Mouse (Mus musculus): ENCODE data around the gene Chrdl2. TPM values are rescaled to one million over a fixed set of nuclear protein-coding genes. Genes with fewer than 3 reads are reported as not detected.

The Chrdl2 gene
- polyA plus RNA-seq, 1 experiment from 2014 or later = 0.20 TPM

- H3K4me3 ChIP-seq (ENCODE audit: low read depth, low read length) = no peak overlapping the region
- no peak overlapping the region for H3K9ac ChIP-seq (ENCODE audit: low read length)
- 94% methylated on average over 6 of the region's 6 CpGs for WGBS
- H3K9me3 ChIP-seq (ENCODE audit: control insufficient read depth, low read length) = no peaks in the 10 kb centered on the region
- peaks cover 7% of the 10 kb centered on the region for H3K36me3 ChIP-seq (ENCODE audit: control insufficient read depth, insufficient read depth, low read length)
- H3K4me1 ChIP-seq (ENCODE audit: control insufficient read depth, insufficient read depth, low read length) = no peaks in the 10 kb centered on the region
- H3K27me3 ChIP-seq (ENCODE audit: control insufficient read depth, insufficient read depth, low read length) = no peaks in the 10 kb centered on the region
- ATAC-seq (ENCODE audit: insufficient read depth, low FRiP score, low TSS enrichment) (no peak), DNase-seq (ENCODE audit: low spot score) (no peak)
- no peak overlapping the region for H3K4me2 ChIP-seq (ENCODE audit: low read depth)
- H3K27ac ChIP-seq (ENCODE audit: low read depth, low read length) = no peak overlapping the region
Measured at GRCm38 (mm10) chr7:100082836-100083235, 76.9 kb downstream of the Chrdl2 start.

DNA sequence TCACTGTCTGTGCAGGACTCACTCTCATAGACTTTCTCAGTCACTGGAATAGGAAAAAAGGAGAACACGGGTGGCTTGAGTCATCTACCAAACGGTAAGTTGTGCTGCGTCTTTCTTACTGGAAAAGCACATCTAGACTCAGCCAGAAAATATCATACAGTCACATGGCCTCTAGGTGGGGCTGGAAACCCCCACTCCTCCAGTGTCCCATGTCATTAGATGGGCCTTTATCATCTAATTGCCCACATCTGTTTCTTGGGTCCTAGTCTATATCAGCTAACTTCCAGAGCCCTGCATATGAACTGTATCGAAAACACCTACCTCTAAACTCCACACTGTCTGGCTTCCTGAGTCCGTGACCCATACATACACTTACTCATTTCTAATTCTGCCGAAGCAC lies 77.8 kb downstream of the Chrdl2 start:
- DNase-seq (ENCODE audit: low spot score) (no peak), ATAC-seq (ENCODE audit: insufficient read depth, low FRiP score, low TSS enrichment) (no peak)
- Histone ChIP-seq H3K27me3 (ENCODE audit: control insufficient read depth, insufficient read depth, low read length) (no peaks in the 10 kb centered on the region), H3K4me2 (ENCODE audit: low read depth) (no peak overlapping the region), H3K4me3 (ENCODE audit: low read depth, low read length) (no peak overlapping the region), H3K9me3 (ENCODE audit: control insufficient read depth, low read length) (no peaks in the 10 kb centered on the region), H3K27ac (ENCODE audit: low read depth, low read length) (no peak overlapping the region), H3K4me1 (ENCODE audit: control insufficient read depth, insufficient read depth, low read length) (no peaks in the 10 kb centered on the region), H3K36me3 (ENCODE audit: control insufficient read depth, insufficient read depth, low read length) (peaks cover 10% of the 10 kb centered on the region), H3K9ac (ENCODE audit: low read length) (no peak overlapping the region)
- 91% methylated on average over 6 of the region's 6 CpGs for WGBS

Other genes starting within 250 kb of the Chrdl2 start
- not detected in 2 replicates for gene Olfr521, start 242.7 kb upstream of the Chrdl2 start, polyA plus RNA-seq (2014; fragmentation: Nextera tagmentation; extraction: Ambion mirVana)
- gene Neu3, start 177.8 kb upstream of the Chrdl2 start, polyA plus RNA-seq (2014; fragmentation: Nextera tagmentation; extraction: Ambion mirVana) = 2.0 and 2.1 TPM in 2 replicates
- gene Xrra1, start 147.1 kb upstream of the Chrdl2 start, polyA plus RNA-seq (2014; fragmentation: Nextera tagmentation; extraction: Ambion mirVana) = 0.36 and 0.46 TPM in 2 replicates
- gene Spcs2, start 142.7 kb upstream of the Chrdl2 start, polyA plus RNA-seq (2014; fragmentation: Nextera tagmentation; extraction: Ambion mirVana) = 345 and 366 TPM in 2 replicates
- 7.0 and 7.8 TPM in 2 replicates for gene Rnf169, start 25.7 kb upstream of the Chrdl2 start, polyA plus RNA-seq (2014; fragmentation: Nextera tagmentation; extraction: Ambion mirVana)
- 76.9 and 78.2 TPM in 2 replicates for gene Pold3, start 115.4 kb downstream of the Chrdl2 start, polyA plus RNA-seq (2014; fragmentation: Nextera tagmentation; extraction: Ambion mirVana)
- 22.9 and 24.2 TPM in 2 replicates for gene Lipt2, start 153.1 kb downstream of the Chrdl2 start, polyA plus RNA-seq (2014; fragmentation: Nextera tagmentation; extraction: Ambion mirVana)
- 2.4 and 3.8 TPM in 2 replicates for gene Kcne3, start 170.3 kb downstream of the Chrdl2 start, polyA plus RNA-seq (2014; fragmentation: Nextera tagmentation; extraction: Ambion mirVana)
- 8.9 and 10.4 TPM in 2 replicates for gene Pgm2l1, start 221.2 kb downstream of the Chrdl2 start, polyA plus RNA-seq (2014; fragmentation: Nextera tagmentation; extraction: Ambion mirVana)